16 mouse cellular contexts compared by ENCODE assay signal in genomic region chr1:59804363-59804762, GRCm38 (mm10). TPM values are rescaled to one million over a fixed set of nuclear protein-coding genes. Genes with fewer than 3 reads are reported as not detected.
DNase-seq lines count a peak whose midpoint lies in the region; ATAC-seq and TF ChIP-seq lines count a peak whose summit lies in the region.
"Had no signal": no experiment of that assay in that cellular context is flagged by ENCODE, and none has a peak within 500 bp of the region (broad histone marks: within the 10 kb centered on the region; RNA-seq: fewer than 3 reads in every experiment).

No protein-coding gene starts in this region.

- H3K9me3 ChIP-seq in heart, postnatal 0 days (replicated peaks; ENCODE audit: control insufficient read depth, low read length): no peaks in the 10 kb centered on the region
- H3K9me3 ChIP-seq in liver, embryonic 15.5 days (replicated peaks): no peaks in the 10 kb centered on the region
- no peaks in the 10 kb centered on the region for H3K9me3 ChIP-seq in hindbrain, embryonic 12.5 days (replicated peaks)
- H3K9me3 ChIP-seq: megakaryocyte, embryonic 14.5 days had no signal

- WGBS in heart, postnatal 0 days: 29% methylated on average over 2 of the region's 2 CpGs
- 18% methylated on average over 2 of the region's 2 CpGs for WGBS in liver, embryonic 15.5 days (ENCODE audit: insufficient replicate concordance)
- 73% methylated on average over 2 of the region's 2 CpGs for WGBS in hindbrain, embryonic 12.5 days

- ATAC-seq in heart, postnatal 0 days (ENCODE audit: insufficient read depth, low read depth): no peak
- ATAC-seq in liver, embryonic 15.5 days (ENCODE audit: insufficient read depth): peak; percentile 49
- ATAC-seq in hindbrain, embryonic 12.5 days (ENCODE audit: low FRiP score): no peak
- ATAC-seq: intestine, embryonic 16.5 days had no signal

- no peaks in the 10 kb centered on the region for H3K36me3 ChIP-seq in heart, postnatal 0 days (replicated peaks; ENCODE audit: control insufficient read depth, insufficient read depth, low read length)
- no peaks in the 10 kb centered on the region for H3K36me3 ChIP-seq in liver, embryonic 15.5 days (replicated peaks)
- H3K36me3 ChIP-seq in hindbrain, embryonic 12.5 days: no peaks in the 10 kb centered on the region

- H3K4me3 ChIP-seq in heart, postnatal 0 days (ENCODE audit: low read depth, low read length): no peak overlapping the region
- no peak overlapping the region for H3K4me3 ChIP-seq in liver, embryonic 15.5 days (replicated peaks)
- H3K4me3 ChIP-seq in hindbrain, embryonic 12.5 days: no peak overlapping the region
- H3K4me3 ChIP-seq: megakaryocyte, embryonic 14.5 days had no signal

- H3K4me2 ChIP-seq in heart, postnatal 0 days (ENCODE audit: low read depth, low read length): no peak overlapping the region
- no peak overlapping the region for H3K4me2 ChIP-seq in liver, embryonic 15.5 days
- H3K4me2 ChIP-seq in hindbrain, embryonic 12.5 days (replicated peaks): no peak overlapping the region
- H3K4me2 ChIP-seq: hindbrain, embryonic 14.5 days had no signal

- H3K4me1 ChIP-seq in heart, postnatal 0 days (ENCODE audit: control insufficient read depth, insufficient read depth): peaks cover 9% of the 10 kb centered on the region; the same call in 1 of the 2 replicates
- peaks cover 18% of the 10 kb centered on the region for H3K4me1 ChIP-seq in liver, embryonic 15.5 days (replicated peaks)
- H3K4me1 ChIP-seq in hindbrain, embryonic 12.5 days: no peaks in the 10 kb centered on the region
- H3K4me1 ChIP-seq: megakaryocyte, embryonic 14.5 days had no signal

- peak overlapping the region; percentile 30; the same call in 1 of the 2 replicates for H3K27ac ChIP-seq in heart, postnatal 0 days (ENCODE audit: low read depth)
- H3K27ac ChIP-seq in liver, embryonic 15.5 days (replicated peaks): no peak overlapping the region; the same call in 1 of the 2 replicates
- H3K27ac ChIP-seq in hindbrain, embryonic 12.5 days: no peak overlapping the region
- H3K27ac ChIP-seq: hindbrain, embryonic 14.5 days had no signal

- no peaks in the 10 kb centered on the region for H3K27me3 ChIP-seq in heart, postnatal 0 days (ENCODE audit: control insufficient read depth, insufficient read depth, low read length)
- no peaks in the 10 kb centered on the region for H3K27me3 ChIP-seq in liver, embryonic 15.5 days
- no peaks in the 10 kb centered on the region for H3K27me3 ChIP-seq in hindbrain, embryonic 12.5 days
- H3K27me3 ChIP-seq: megakaryocyte, embryonic 14.5 days had no signal

- no peak for TF ChIP-seq CTCF in heart, postnatal 0 days (IDR thresholded peaks at IDR 0.05; ENCODE audit: low read depth)

- no peak for TF ChIP-seq EP300 in heart, postnatal 0 days (IDR thresholded peaks at IDR 0.05; ENCODE audit: low read depth)

- DNase-seq in heart, postnatal 0 days (ENCODE audit: low spot score): no peak
- DNase-seq in heart, adult 11 months: no peak
- peak; percentile 12 for DNase-seq in ovary, adult 18-20 months (ENCODE audit: low spot score)
- no peak for DNase-seq in ovary, postnatal 10 days (ENCODE audit: low spot score)
- no peak for DNase-seq in frontal cortex, adult 2 months (ENCODE audit: extremely low spot score in 1 of 2, low spot score in 1 of 2)
- DNase-seq in cerebellum, postnatal 14 days: no peak
- DNase-seq: cerebellum, adult 9-10 months; kidney, postnatal 14 days; layer of hippocampus, adult 9-11 months; spleen, adult 18-20 months; thymus, adult 2 months had no signal

- no peak overlapping the region for H3K9ac ChIP-seq in heart, postnatal 0 days (replicated peaks; ENCODE audit: low read depth, low read length)
- no peak overlapping the region for H3K9ac ChIP-seq in liver, embryonic 15.5 days
- no peak overlapping the region for H3K9ac ChIP-seq in hindbrain, embryonic 12.5 days
- H3K9ac ChIP-seq: hindbrain, embryonic 14.5 days had no signal

RNA-seq across cellular contexts. Expression of gene Bmpr2, which starts 41.2 kb away (rescaled TPM):
- 30.5 and 38.5 TPM in 2 replicates for total RNA-seq in heart, postnatal 0 days (2014; rRNA removed; ENCODE audit: low replicate concordance)
- 5.3 and 6.1 TPM in 2 replicates for polyA plus RNA-seq in heart, postnatal 0 days (2015; fragmentation: Nextera tagmentation; extraction: Ambion mirVana)
- 0.88 and 0.90 TPM in 2 replicates for polyA plus RNA-seq in liver, embryonic 15.5 days (2015; fragmentation: Nextera tagmentation; extraction: Ambion mirVana)
- 27.2 and 28.7 TPM in 2 replicates for polyA plus RNA-seq in frontal cortex, adult 2 months (2012; rRNA removed)
- 12.5 and 13.7 TPM in 2 replicates for polyA plus RNA-seq in hindbrain, embryonic 12.5 days (2016; fragmentation: Nextera tagmentation; extraction: Ambion mirVana)
